Mouse (Mus musculus) gastrocnemius, adult 18-20 months (tissue): Measurements from ENCODE around the gene Ccdc36. TPM values are rescaled to one million over a fixed set of nuclear protein-coding genes. Genes with fewer than 3 reads are reported as not detected.

Experiments
- DNase-seq: peaks from one replicate; pipeline ENCODE4 v3.0.0; 2021; ENCODE audit warnings: low spot score
- total RNA-seq, 2 experiments: library from RNA; stranded (reverse); gene quantifications; 2 replicates each; pipeline ENCODE4 v1.2.3; 2021

Ccdc36 gene
- total RNA-seq, 2 experiments from 2014 or later, result not detected

DNA sequence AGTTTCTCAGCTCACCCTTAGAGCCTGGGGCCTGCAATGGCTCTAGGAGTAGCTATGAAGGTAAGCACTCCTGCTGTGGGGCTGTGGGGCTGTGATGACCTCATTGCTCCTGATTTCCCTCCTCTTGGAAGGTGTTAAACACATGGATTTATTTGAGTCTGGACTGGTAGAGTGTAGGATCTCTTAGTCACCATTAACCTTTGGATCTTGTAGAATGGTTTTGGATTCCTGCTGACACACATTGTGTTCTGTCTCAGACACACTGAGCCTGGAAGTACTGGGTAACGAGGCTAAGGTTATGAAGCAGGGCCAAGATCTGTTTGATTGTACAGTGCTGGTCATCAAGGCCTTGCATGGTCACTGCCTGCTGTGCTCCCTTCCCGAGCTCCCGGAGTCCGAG is 49.0 kb downstream of the Ccdc36 start:
- no peak for DNase-seq

DNA sequence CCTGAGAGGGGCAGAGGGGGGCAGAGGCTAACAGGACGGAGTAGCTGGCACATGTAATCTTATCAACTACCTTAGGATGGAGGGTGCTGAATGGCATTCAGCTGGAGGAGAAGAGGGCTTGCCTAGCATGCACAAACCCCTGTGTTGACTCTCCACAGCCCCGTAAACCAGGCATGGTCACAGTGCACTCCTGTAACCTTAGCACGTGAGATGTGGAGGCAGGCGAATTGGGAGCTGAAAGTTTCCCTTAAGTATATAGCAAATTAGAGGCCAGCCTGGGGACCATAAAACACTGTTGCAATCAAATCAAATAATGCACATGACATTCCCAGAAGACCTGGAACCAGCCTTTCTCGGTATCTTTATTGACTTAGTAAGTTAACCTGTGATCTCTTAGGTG is 49.5 kb downstream of the Ccdc36 start:
- no peak for DNase-seq

DNA sequence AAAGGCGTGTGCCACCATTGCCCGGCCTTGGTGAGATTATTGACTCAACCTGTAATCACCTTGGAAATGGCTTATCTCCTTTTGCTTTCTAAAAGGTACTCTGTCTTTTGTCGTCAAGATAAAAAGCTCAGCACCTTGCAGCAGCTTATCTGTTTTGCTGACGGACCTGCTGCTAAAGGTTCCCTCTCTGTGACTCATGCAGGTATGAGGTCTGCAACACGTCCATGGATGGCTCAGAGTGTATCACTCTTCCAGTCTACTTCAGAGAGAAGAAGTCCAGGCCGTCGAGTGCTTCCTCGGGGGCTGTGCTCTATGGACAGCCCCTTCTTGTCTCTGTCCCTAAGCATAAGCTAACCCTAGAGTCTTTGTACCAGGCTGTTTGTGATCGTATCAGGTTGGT is 50.0 kb downstream of the Ccdc36 start:
- no peak for DNase-seq

Other genes starting within 250 kb of the Ccdc36 start
- under 1 TPM; 0.02 TPM for gene Bsn, start 238.1 kb downstream of the Ccdc36 start, total RNA-seq
- 100 to 1,000 TPM; 166 to 173 TPM for gene Dag1, start 164.5 kb downstream of the Ccdc36 start, total RNA-seq
- gene Nicn1, start 138.1 kb downstream of the Ccdc36 start, total RNA-seq, result 10 to 100 TPM; 12.3 to 13.1 TPM
- 1 to 10 TPM in 1 of 2 experiments, under 1 TPM in 1; 0.83 to 1.0 TPM for gene Amt, start 131.6 kb downstream of the Ccdc36 start, total RNA-seq
- 100 to 1,000 TPM in 1 of 2 experiments, 10 to 100 TPM in 1; 91.8 to 111 TPM for gene Rhoa, start 122.4 kb downstream of the Ccdc36 start, total RNA-seq
- 10 to 100 TPM; 28.0 to 35.6 TPM for gene Tcta, start 122.3 kb downstream of the Ccdc36 start, total RNA-seq
- gene Gpx1, start 89.6 kb downstream of the Ccdc36 start, total RNA-seq, result 10 to 100 TPM; 63.2 to 67.5 TPM
- gene Usp4, start 80.6 kb downstream of the Ccdc36 start, total RNA-seq, result 10 to 100 TPM; 81.6 to 89.2 TPM
- 1 to 10 TPM in 1 of 2 experiments, under 1 TPM in 1; 0.85 to 1.4 TPM for gene 1700102P08Rik, start 35.7 kb downstream of the Ccdc36 start, total RNA-seq
- gene BC048562, start 8.0 kb upstream of the Ccdc36 start, total RNA-seq, result not detected
- gene Ccdc71, start 32.0 kb upstream of the Ccdc36 start, total RNA-seq, result 10 to 100 TPM; 14.4 to 15.2 TPM
- gene Klhdc8b, start 33.1 kb upstream of the Ccdc36 start, total RNA-seq, result 1 to 10 TPM; 1.8 to 2.2 TPM
- 100 to 1,000 TPM; 117 to 126 TPM for gene Lamb2, start 51.3 kb upstream of the Ccdc36 start, total RNA-seq
- 100 to 1,000 TPM; 126 to 127 TPM for gene Usp19, start 62.1 kb upstream of the Ccdc36 start, total RNA-seq
- 10 to 100 TPM; 83.0 to 86.4 TPM for gene Qars, start 79.2 kb upstream of the Ccdc36 start, total RNA-seq
- gene Qrich1, start 88.3 kb upstream of the Ccdc36 start, total RNA-seq, result 10 to 100 TPM; 47.3 to 57.4 TPM
- 10 to 100 TPM; 61.3 to 63.2 TPM for gene Impdh2, start 131.8 kb upstream of the Ccdc36 start, total RNA-seq
- 10 to 100 TPM; 29.3 to 30.0 TPM for gene Ndufaf3, start 138.9 kb upstream of the Ccdc36 start, total RNA-seq
- 1 to 10 TPM; 7.5 to 8.9 TPM for gene Dalrd3, start 141.4 kb upstream of the Ccdc36 start, total RNA-seq
- gene Wdr6, start 150.3 kb upstream of the Ccdc36 start, total RNA-seq, result 1 to 10 TPM; 6.4 to 7.9 TPM
- gene P4htm, start 169.2 kb upstream of the Ccdc36 start, total RNA-seq, result 1 to 10 TPM; 3.4 to 4.1 TPM
- 10 to 100 TPM; 73.1 to 84.5 TPM for gene Arih2, start 220.9 kb upstream of the Ccdc36 start, total RNA-seq
- gene Slc25a20, start 233.6 kb upstream of the Ccdc36 start, total RNA-seq, result 10 to 100 TPM; 68.1 to 85.0 TPM